Mouse (Mus musculus) regulatory T cell (primary cell): ENCODE results near the gene Adgrg5.

ENCODE experiments used
- in situ Hi-C: fragments of 300-600 bp; cut with MboI, MseI; formaldehyde crosslinking; loops from one replicate; pipeline ENCODE4 v1.15.1; 2025; ENCODE audit warnings: high pct_unique_total_duplicates

Adgrg5 gene

GRCm38 (mm10) chr8:94917352-94917751 is 6.1 kb upstream of the Adgrg5 start:
- in situ Hi-C loops: no loop called here

DNA sequence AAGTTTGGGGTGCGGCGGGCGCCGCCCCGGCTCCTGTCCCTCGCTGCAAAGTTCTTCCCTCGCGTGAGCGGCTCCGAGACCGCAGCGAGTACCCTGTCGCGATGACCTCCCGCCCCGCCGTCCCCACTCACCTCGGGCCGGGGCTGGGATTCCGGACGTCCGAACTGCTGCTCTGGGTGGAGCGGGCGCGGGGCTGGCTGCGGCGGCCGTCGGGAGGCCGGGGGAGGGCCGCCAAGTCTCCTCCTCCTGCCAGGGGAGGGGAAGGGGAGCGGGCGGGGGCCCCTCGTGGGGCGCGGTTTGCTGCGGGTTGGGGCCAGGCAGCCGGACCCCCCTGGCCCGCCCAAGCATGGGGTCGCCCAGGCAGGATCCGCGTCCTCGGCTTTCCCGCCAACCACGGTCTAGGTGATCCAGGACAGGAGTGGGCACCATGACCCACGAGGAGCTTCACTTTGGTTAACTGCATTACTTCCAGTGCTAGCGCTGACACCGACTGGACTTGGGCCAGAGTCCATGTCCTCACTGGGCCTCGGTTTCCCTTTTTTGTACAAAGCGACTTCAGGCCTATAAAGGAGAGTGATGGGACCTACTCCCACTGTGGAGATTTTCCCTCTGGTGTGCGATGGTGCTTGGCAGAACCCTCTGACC is 5.5 kb upstream of the Adgrg5 start, which contains the start of gene Ccdc102a:
Gene Ccdc102a, minus strand, starts transcription at position 248 of the 645 bp plus-strand sequence.
- in situ Hi-C loops: no loop called here

DNA sequence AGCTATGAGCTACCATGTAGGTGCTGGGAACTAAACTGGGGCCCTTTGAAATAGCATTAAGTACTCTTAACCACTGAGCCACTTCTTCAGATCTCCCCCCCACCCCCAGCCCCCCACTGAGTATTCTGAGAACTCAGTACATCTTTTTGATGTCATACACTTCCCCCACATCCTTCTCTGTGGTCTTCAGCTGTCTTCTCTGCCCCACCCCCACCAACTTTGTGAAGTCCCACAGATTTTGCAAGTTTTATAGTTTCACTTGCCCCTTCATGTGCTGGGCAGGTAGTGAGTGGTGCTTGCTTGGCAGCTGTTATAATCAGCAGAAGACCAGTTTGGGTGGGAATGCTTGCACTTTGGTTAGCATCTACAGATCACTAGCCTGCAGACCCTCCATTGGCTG is 4.2 kb upstream of the Adgrg5 start:
- in situ Hi-C loops: no loop called here

- in situ Hi-C loops: no loop called here
Measured at GRCm38 (mm10) chr8:94922176-94922575, 1.3 kb upstream of the Adgrg5 start.

- in situ Hi-C loops: no loop called here
Measured at GRCm38 (mm10) chr8:94922602-94923001, 892 bp upstream of the Adgrg5 start.

DNA sequence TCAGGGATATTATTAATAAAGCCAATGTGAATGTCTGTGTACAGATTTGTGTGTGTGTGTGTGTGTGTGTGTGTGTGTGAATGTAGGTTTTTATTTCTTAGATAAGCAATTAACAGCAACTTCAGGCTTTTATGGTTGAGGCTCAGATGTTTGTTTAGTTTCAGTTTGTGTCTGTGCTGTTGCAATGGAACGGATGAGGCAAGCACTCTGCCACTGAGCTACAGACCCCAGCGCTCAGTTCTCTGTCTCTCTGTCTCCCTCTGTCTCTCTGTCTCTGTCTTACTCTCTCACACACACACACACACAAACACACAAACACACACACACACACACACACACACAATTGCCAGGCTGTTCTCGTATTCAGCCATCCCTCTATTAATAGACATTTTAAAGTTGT is 4.7 kb downstream of the Adgrg5 start:
- in situ Hi-C loops: no loop called here

DNA sequence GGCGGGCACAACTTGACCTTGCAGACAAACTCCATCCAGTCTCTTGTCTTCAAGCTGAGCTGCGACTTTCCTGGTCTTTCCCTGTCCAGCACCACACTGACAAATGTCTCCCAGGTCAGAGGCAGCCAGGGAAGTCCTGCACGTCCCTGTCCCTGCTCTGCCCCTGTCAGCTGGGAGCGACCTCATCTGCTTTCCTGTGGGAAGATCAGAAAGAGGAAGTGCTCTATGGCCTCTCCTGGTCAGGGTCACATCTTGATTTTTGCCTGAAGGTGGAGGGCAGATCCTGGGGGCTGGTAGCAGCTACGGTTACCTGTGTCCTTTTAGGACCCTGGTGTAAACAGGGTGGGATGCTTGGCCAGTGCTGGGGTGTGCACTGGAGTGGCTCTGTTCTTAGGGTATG is 10.4 kb downstream of the Adgrg5 start:
- in situ Hi-C loops: no loop called here

DNA sequence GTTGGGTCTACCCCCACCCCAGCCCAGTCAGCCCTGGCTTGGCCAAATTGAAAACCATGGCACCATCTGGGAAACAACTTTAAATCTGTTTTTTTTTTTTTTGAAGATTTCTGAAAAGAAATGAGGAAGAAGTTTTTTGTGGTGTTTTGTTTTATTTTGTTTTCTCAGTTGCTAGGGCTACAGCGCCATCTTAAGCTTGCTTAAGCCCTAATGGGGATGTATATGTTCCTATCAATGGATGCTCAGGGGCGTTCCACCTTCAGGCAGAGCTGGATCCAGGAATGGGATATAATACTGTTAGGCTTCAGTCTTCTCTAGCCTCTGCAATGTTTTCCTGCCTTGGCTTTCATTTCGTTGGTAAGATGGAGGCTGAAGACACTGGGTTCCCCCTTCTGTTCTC is 11.7 kb downstream of the Adgrg5 start:
- in situ Hi-C loops: no loop called here

GRCm38 (mm10) chr8:94942566-94942965 is 19.1 kb downstream of the Adgrg5 start:
- in situ Hi-C loops: loop anchor here (5.0 kb wide), 3 partner anchors 55 to 260 kb away; partner anchors contain the start of gene Kifc3

DNA sequence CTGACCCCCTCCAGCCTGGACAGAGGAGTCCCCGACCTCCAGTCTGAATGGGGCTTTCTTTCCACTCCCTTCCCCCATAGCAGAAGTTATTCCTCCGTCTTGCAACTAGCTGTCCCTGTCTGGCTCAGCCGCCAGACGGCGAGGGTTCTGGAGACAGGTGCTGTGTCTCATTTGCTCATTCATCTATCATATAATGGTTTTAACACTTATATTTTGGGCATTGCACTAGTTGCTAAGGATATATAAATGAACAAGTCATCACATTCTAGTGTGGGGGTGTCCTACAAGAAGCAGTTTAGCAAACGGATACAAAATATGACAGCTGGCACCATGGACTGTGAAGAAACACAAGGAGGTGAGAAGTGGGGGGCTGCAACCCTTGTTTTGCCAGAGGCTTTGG is 21.7 kb downstream of the Adgrg5 start:
- in situ Hi-C loops: no loop called here

DNA sequence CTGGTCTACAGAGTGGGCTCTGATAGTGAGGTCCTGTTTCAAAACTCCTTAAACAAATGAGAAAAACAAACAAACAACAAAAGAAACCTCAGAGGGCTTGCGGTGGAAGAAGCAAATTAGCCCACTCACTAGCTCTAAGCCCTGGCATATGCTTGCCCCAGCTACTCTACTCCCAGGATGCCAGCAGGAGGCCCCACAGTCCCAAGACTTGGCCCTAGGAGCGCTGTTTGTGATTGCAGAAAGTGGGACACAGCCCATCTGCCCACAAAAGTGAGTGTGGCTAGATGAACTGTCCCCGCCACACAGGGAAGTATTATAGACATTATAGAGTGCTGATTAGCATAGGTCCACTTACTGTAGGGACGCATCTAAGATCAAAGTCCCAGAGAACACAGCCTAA is 24.9 kb downstream of the Adgrg5 start:
- in situ Hi-C loops: no loop called here

GRCm38 (mm10) chr8:94949010-94949409 is 25.5 kb downstream of the Adgrg5 start:
- in situ Hi-C loops: no loop called here

DNA sequence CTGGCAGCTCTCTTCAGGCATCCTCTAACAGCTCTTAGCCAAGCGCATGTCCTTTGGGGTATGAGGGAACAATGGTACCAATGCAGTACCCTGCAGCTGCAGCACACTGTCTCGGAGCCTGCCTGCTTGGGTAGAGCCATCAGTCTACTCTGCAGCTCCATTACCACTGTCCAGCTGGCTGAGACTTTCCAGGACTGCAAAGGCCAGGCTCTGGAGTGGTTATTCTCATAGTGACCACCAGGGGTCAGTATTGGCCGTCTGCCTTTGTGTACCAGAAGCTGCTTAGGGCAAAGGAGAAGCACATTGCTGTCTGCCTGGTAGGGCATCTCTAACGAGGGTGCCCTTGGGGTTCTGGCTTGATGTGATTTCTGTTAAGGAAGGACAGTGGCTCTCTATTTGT is 26.6 kb downstream of the Adgrg5 start:
- in situ Hi-C loops: no loop called here

DNA sequence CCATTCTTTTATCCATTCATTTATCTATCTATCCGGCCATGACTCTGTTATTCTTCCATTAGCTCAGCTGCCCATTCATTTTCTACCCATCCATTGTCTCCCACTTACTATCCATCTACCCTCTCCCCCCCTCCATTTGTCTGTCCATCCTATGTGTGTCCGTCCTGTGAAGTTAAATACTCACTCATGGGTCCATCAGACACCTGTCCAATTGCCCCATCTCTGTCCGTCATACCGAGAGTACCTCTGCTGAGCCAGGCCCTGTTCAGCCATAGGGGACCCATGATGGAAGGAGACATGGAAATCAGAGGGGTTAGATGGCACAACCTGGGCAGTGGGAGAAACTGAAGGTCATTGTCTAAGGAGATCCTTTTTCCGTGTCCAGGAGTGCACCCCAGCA is 27.0 kb downstream of the Adgrg5 start:
- in situ Hi-C loops: no loop called here

- in situ Hi-C loops: no loop called here
Measured at GRCm38 (mm10) chr8:94952086-94952485, 28.6 kb downstream of the Adgrg5 start.

DNA sequence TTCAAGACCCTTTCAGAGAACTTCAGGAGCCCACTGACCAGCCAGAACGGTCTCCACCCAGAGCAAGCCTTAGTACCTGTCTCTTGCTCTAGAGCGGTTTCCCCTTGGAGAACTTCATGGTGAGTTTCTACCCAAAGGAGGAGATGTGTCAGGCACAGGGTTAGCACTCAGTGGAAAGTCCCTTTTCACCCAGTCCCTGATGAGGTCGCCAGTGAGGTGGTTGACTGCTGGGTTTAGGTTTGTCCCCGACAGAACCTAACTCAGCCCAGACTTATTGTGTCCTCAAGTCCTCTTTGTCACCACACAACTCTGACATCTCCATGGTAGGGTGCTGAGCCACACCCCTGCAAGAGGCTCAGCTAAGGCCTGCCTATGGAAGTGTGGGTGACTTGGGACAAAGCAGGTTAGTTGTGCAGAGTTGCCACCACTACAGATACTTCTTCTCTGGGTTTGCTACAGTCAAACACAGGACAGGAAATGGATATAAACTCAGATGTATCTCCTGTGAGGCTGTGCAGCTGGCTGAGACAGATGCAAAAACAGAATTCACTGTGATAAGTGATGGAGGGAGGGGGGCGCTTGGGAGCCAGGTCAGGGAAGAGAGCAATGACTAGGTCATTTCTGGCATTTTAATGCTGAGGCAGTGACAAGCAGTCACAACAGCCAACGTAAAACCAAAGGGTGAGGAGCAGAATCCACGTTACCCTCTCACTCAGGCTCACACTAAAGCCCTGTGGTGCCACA is 30.3 kb downstream of the Adgrg5 start:
- in situ Hi-C loops: no loop called here

- in situ Hi-C loops: no loop called here
Measured at GRCm38 (mm10) chr8:94954368-94954737, 30.9 kb downstream of the Adgrg5 start.

GRCm38 (mm10) chr8:94954921-94955758 is 31.6 kb downstream of the Adgrg5 start:
- in situ Hi-C loops: no loop called here

GRCm38 (mm10) chr8:94956078-94956574 is 32.6 kb downstream of the Adgrg5 start:
- in situ Hi-C loops: no loop called here

DNA sequence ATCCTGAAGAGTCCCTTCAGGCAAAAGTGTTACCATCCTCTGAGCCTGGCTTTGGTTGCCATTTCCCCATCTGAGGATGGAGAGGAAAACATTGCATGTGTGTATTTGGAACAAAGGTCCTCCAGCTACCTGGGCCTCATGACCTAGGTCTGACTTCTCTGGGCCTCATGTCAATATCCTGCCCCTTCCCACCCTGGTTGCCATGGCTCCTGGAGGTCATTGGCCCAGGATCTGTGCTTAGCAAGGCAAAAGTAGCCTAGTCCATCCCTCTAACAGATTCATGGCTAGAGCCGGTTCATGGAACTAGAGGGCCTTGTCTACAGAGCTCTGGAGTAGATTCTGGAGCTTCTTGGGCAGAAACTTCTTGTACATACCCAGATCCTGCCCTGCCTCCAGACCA is 38.7 kb downstream of the Adgrg5 start:
- in situ Hi-C loops: no loop called here

- in situ Hi-C loops: loop anchor here (5.0 kb wide), 1 partner anchor 538 kb away; no protein-coding TSS in a partner anchor
Measured at GRCm38 (mm10) chr8:94964828-94965227, 41.3 kb downstream of the Adgrg5 start.

DNA sequence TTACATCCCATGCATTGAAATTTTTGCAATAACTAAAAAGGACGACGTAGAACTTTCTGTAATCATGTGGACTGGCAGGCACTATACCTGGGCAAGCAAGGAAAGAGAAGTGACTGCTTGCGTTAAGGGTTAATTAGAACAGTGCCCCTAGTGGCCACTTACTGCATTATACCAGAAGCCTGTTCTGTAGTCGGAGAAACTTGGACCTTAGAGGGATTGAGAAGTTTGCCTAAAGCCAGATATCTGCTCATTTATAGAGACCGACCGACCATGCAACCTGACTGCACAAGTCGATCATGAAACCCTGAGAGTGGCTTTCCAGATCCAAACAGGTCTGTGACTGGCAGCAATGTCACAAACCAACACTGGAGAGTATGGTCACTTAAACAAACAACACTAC is 43.1 kb downstream of the Adgrg5 start:
- in situ Hi-C loops: loop anchor here (5.0 kb wide), 1 partner anchor 539 kb away; no protein-coding TSS in a partner anchor
